Mouse (Mus musculus): Measurements from ENCODE around the gene Zdhhc18. TPM values are rescaled to one million over a fixed set of nuclear protein-coding genes. Genes with fewer than 3 reads are reported as not detected.

The Zdhhc18 gene
- polyA plus RNA-seq, 1 experiment, result 27.4 TPM

DNA sequence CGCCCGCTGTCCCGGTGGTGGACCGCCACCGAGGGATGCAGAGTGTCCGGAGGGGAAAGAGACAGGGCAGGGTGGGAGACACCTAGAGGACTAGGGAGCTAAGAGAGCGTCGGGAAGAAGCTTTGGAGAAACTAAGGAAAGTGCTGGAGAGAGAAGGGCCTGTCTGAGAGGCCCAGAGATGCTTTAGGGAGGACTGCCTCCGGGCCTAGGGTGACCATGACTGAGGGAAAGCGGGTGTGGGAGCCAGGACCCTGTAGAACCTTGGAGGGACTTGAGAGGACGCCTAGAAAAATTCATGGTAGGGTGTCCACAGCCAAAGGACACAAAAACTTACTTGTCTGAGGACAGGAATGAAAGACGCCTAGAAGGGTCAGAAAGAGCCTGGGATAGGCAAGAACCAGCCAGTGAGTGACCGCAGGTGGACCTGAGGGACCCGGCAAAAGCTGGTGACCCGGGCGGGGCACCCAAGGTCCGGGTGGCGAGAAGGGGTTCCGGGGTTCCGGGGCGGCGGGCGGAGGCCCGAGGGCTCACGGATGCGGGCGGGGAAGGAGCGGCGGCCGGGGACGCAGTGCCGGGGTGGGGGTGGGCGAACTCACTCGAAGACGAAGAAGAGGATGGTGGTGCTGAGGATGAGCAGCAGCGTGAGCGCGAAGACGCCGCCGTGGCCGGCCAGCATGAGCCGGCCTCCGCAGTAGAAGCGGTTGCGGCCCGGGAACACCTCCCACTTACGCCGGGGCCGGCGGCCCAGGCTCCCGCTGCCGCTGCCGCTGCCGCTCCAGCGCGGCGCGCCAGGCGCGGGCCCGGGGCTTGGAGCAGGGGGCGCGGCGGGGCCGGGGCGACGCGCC, 17.2 kb downstream of the Zdhhc18 start:
- H3K4me1 ChIP-seq (ENCODE audit: control insufficient read depth, insufficient read depth, low read length), result peaks cover 21% of the 10 kb centered on the region
- no peak overlapping the region for H3K27ac ChIP-seq (ENCODE audit: insufficient read depth, low read depth, low read length)
- H3K4me3 ChIP-seq (ENCODE audit: insufficient read depth, low read length), result peak overlapping the region; percentile 68
- TF ChIP-seq CTCF (IDR thresholded peaks at IDR 0.05; ENCODE audit: low read depth, low read length), result no peak
- TF ChIP-seq POLR2A (IDR thresholded peaks at IDR 0.05; ENCODE audit: borderline replicate concordance, low read depth, low read length), result no peak

GRCm38 (mm10) chr4:133631769-133632411, 18.1 kb downstream of the Zdhhc18 start:
- TF ChIP-seq CTCF (IDR thresholded peaks at IDR 0.05; ENCODE audit: low read depth, low read length) (no peak), POLR2A (IDR thresholded peaks at IDR 0.05; ENCODE audit: borderline replicate concordance, low read depth, low read length) (no peak)
- H3K4me1 ChIP-seq (ENCODE audit: control insufficient read depth, insufficient read depth, low read length), result peaks cover 21% of the 10 kb centered on the region
- peak overlapping the region; percentile 68 for H3K4me3 ChIP-seq (ENCODE audit: insufficient read depth, low read length)
- peak overlapping the region; percentile 56; the same call in 1 of the 2 replicates for H3K27ac ChIP-seq (ENCODE audit: insufficient read depth, low read depth, low read length)

DNA sequence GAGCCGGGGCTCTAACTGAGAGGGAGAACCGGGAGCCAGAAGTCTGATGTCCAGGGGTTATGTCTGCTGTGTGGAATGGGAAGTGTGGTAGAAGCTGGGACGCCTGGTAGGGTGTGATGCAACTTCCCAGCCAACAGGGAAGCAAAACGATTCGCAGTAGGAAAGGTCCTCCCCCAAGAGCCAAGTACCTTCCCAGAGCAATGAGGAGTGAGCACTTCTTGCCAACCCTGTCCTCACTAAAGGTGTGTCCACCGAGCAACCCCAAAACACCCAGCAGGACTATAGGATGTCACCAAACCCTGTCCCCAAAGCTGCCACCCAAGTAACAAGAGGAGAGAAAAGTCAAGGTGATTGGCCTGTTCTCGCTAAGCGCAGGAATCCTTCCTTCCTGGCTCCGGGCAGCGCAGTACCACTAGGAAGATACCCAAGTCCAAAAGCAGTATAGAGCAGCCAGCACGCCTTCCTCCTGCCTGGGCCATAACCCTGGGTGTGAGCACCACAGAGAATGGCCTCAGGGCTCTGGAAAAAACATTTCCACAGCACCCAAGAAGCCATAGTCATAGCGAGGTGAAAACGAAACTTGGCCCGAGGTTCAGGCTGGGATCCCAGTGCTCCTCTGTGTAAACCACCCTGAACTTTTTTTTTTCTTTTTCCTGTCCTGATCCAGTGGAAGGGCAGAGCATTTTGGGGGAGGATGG, 18.7 kb downstream of the Zdhhc18 start:
- H3K4me3 ChIP-seq (ENCODE audit: insufficient read depth, low read length), result peak overlapping the region; percentile 68
- no peak for TF ChIP-seq CTCF (IDR thresholded peaks at IDR 0.05; ENCODE audit: low read depth, low read length)
- TF ChIP-seq POLR2A (IDR thresholded peaks at IDR 0.05; ENCODE audit: borderline replicate concordance, low read depth, low read length), result no peak
- peak overlapping the region; percentile 56 for H3K27ac ChIP-seq (ENCODE audit: insufficient read depth, low read depth, low read length)
- H3K4me1 ChIP-seq (ENCODE audit: control insufficient read depth, insufficient read depth, low read length), result peaks cover 21% of the 10 kb centered on the region

GRCm38 (mm10) chr4:133630326-133630920, 19.5 kb downstream of the Zdhhc18 start:
- Histone ChIP-seq H3K4me3 (ENCODE audit: insufficient read depth, low read length) (peak overlapping the region; percentile 68; the same call in 1 of the 2 replicates), H3K27ac (ENCODE audit: insufficient read depth, low read depth, low read length) (peak overlapping the region; percentile 13; the same call in 1 of the 2 replicates), H3K4me1 (ENCODE audit: control insufficient read depth, insufficient read depth, low read length) (peaks cover 21% of the 10 kb centered on the region)
- no peak for TF ChIP-seq POLR2A (IDR thresholded peaks at IDR 0.05; ENCODE audit: borderline replicate concordance, low read depth, low read length)

DNA sequence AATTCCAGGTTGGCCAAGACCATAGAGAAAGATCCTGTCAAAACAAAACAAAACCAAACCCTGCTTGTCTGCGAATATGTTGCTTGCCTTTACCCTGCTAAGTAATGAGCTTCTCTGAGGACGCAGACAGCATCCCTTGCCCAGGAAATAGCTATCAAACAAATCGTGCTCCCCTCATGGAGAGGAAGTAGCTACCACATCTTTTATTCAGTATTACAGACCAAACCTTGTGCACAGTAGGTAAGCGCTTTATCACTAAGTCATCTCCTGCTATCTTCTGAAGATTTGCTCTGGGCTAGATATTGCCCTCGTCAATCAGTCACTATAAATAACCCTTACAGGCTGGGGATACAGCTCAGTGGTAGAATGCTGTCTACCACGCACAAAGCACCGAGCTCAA, 20.8 kb downstream of the Zdhhc18 start:
- Histone ChIP-seq H3K4me1 (ENCODE audit: control insufficient read depth, insufficient read depth, low read length) (peaks cover 21% of the 10 kb centered on the region), H3K27ac (ENCODE audit: insufficient read depth, low read depth, low read length) (no peak overlapping the region), H3K4me3 (ENCODE audit: insufficient read depth, low read length) (no peak overlapping the region)
- TF ChIP-seq POLR2A (IDR thresholded peaks at IDR 0.05; ENCODE audit: borderline replicate concordance, low read depth, low read length), result no peak
- no peak for TF ChIP-seq CTCF (IDR thresholded peaks at IDR 0.05; ENCODE audit: low read depth, low read length)

DNA sequence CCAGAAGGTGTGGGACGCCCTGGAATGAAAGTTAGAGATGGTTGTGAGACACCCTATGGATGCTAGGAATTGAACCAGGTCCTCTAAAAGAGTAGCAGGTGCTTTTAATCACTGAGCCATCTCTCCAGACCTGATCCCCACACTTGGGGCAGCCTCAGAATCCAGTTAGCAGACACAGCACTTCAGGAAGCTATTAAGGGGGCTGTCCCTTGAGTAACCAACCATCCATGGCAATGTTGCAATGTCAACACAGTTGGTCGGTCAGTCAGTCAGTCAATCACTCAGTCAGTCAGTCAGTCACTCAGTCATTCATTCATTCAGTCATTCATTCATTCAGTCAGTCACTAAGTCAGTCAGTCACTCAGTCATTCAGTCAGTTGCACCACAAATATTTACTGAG, 21.4 kb downstream of the Zdhhc18 start:
- no peak overlapping the region for H3K27ac ChIP-seq (ENCODE audit: insufficient read depth, low read depth, low read length)
- H3K4me1 ChIP-seq (ENCODE audit: control insufficient read depth, insufficient read depth, low read length), result peaks cover 18% of the 10 kb centered on the region
- H3K4me3 ChIP-seq (ENCODE audit: insufficient read depth, low read length), result no peak overlapping the region
- no peak for TF ChIP-seq CTCF (IDR thresholded peaks at IDR 0.05; ENCODE audit: low read depth, low read length)
- no peak for TF ChIP-seq POLR2A (IDR thresholded peaks at IDR 0.05; ENCODE audit: borderline replicate concordance, low read depth, low read length)

DNA sequence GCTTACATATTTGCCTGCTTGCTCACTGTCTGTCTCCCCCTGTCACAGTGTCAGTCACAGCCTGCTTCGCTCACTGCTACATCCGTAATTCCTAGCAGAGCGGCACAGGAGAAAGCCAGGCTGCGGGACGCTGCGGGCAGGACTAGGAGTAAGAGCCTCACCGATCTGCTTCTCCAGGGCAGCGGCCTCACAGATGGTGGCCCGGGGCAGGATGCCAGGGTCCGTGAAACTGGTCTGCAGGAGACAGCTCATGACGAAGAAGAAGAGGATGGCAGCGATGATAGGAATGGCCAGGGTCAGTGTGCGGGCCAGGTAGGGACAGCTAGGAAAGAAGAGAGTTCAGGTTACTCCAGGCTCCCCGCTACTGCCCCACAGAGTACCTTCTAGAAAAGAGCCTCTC, 22.9 kb downstream of the Zdhhc18 start:
- no peak for TF ChIP-seq POLR2A (IDR thresholded peaks at IDR 0.05; ENCODE audit: borderline replicate concordance, low read depth, low read length)
- TF ChIP-seq CTCF (IDR thresholded peaks at IDR 0.05; ENCODE audit: low read depth, low read length), result no peak
- Histone ChIP-seq H3K27ac (ENCODE audit: insufficient read depth, low read depth, low read length) (no peak overlapping the region), H3K4me3 (ENCODE audit: insufficient read depth, low read length) (no peak overlapping the region), H3K4me1 (ENCODE audit: control insufficient read depth, insufficient read depth, low read length) (peaks cover 21% of the 10 kb centered on the region)

- Histone ChIP-seq H3K4me1 (ENCODE audit: control insufficient read depth, insufficient read depth, low read length) (peaks cover 18% of the 10 kb centered on the region), H3K4me3 (ENCODE audit: insufficient read depth, low read length) (no peak overlapping the region), H3K27ac (ENCODE audit: insufficient read depth, low read depth, low read length) (no peak overlapping the region)
- TF ChIP-seq POLR2A (IDR thresholded peaks at IDR 0.05; ENCODE audit: borderline replicate concordance, low read depth, low read length) (no peak), CTCF (IDR thresholded peaks at IDR 0.05; ENCODE audit: low read depth, low read length) (no peak)
Observed at GRCm38 (mm10) chr4:133626621-133627020, 23.3 kb downstream of the Zdhhc18 start.

DNA sequence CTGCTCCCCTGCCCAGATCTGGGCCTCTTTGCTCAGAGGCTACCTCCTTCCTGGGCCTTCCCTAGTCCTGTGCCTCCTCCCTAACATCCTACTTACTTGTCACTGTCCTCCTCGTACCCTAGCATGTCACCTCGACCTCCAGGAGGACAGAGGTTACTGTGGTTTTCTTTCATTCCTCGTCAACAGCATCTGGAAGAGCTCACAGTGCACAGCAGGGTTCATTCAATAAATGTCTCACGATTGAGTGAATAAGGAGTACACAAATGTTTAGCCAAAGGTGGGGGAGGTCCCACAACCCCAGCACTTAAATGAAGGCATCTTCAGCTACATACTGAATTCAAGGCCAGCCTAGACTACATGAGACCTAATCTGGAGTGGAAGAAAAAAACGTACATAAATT, 23.7 kb downstream of the Zdhhc18 start:
- peaks cover 17% of the 10 kb centered on the region for H3K4me1 ChIP-seq (ENCODE audit: control insufficient read depth, insufficient read depth, low read length)
- no peak overlapping the region for H3K4me3 ChIP-seq (ENCODE audit: insufficient read depth, low read length)
- no peak overlapping the region for H3K27ac ChIP-seq (ENCODE audit: insufficient read depth, low read depth, low read length)
- no peak for TF ChIP-seq POLR2A (IDR thresholded peaks at IDR 0.05; ENCODE audit: borderline replicate concordance, low read depth, low read length)
- TF ChIP-seq CTCF (IDR thresholded peaks at IDR 0.05; ENCODE audit: low read depth, low read length), result no peak

Data from bone marrow macrophage, adult 2 months (primary cell).